Mouse (Mus musculus) retina, postnatal 7 days (tissue): ENCODE data around the gene Erp27.
"Not testable (repeated sequence)": the region's sequence is repeated elsewhere in the genome, so short reads cannot be mapped to it uniquely, and the experiment has no call there.

ENCODE experiments used
- DNase-seq: peaks from one replicate; pipeline ENCODE4 v3.0.0-alpha.2; 2012; ENCODE audit warnings: low read depth, low spot score

The Erp27 gene

GRCm38 (mm10) chr6:136906937-136907293 lies 15.1 kb downstream of the Erp27 start:
- DNase-seq = no peak

- no peak for DNase-seq
These were observed 15.6 kb downstream of the Erp27 start for GRCm38 (mm10) chr6:136906283-136906936.

GRCm38 (mm10) chr6:136903885-136904470 lies 18.0 kb downstream of the Erp27 start:
- DNase-seq = no peak

- no peak for DNase-seq
These were observed 19.5 kb downstream of the Erp27 start for GRCm38 (mm10) chr6:136902527-136902926.

- DNase-seq = no peak
These were observed 21.0 kb downstream of the Erp27 start for GRCm38 (mm10) chr6:136901010-136901409.

- no peak for DNase-seq
These were observed 21.5 kb downstream of the Erp27 start for GRCm38 (mm10) chr6:136900369-136901009.

- DNase-seq = no peak
These were observed 23.0 kb downstream of the Erp27 start for GRCm38 (mm10) chr6:136898954-136899353.

GRCm38 (mm10) chr6:136898222-136898621 lies 23.8 kb downstream of the Erp27 start:
- no peak for DNase-seq

GRCm38 (mm10) chr6:136897789-136898188 lies 24.2 kb downstream of the Erp27 start:
- DNase-seq = no peak

GRCm38 (mm10) chr6:136894532-136895339 lies 27.2 kb downstream of the Erp27 start:
- DNase-seq = no peak

- no peak for DNase-seq
These were observed 30.0 kb downstream of the Erp27 start for GRCm38 (mm10) chr6:136892002-136892401.

GRCm38 (mm10) chr6:136889554-136889953 lies 32.4 kb downstream of the Erp27 start:
- no peak for DNase-seq

- no peak for DNase-seq
These were observed 32.9 kb downstream of the Erp27 start for GRCm38 (mm10) chr6:136889067-136889466.

GRCm38 (mm10) chr6:136887854-136888253 lies 34.1 kb downstream of the Erp27 start:
- DNase-seq = no peak

- DNase-seq = not testable (repeated sequence)
These were observed 37.2 kb downstream of the Erp27 start for GRCm38 (mm10) chr6:136884766-136885165.

- DNase-seq = no peak
These were observed 38.0 kb downstream of the Erp27 start for GRCm38 (mm10) chr6:136883961-136884360.

- no peak for DNase-seq
These were observed 38.5 kb downstream of the Erp27 start for GRCm38 (mm10) chr6:136883431-136883915.

- no peak for DNase-seq
These were observed 40.3 kb downstream of the Erp27 start for GRCm38 (mm10) chr6:136881678-136882077.

- no peak for DNase-seq
These were observed 46.3 kb downstream of the Erp27 start, which contains the start of gene Mgp for GRCm38 (mm10) chr6:136875670-136876069. TSS of gene Mgp (minus strand) at chr6:136875823.

GRCm38 (mm10) chr6:136874599-136874998 lies 47.4 kb downstream of the Erp27 start:
- no peak for DNase-seq

GRCm38 (mm10) chr6:136868921-136869320 lies 53.1 kb downstream of the Erp27 start:
- DNase-seq = no peak

- DNase-seq = no peak
These were observed 55.8 kb downstream of the Erp27 start for GRCm38 (mm10) chr6:136866150-136866549.
